Mouse (Mus musculus): ENCODE data around the gene Tube1.

GRCm38 (mm10) chr10:39171134-39171533, 37.4 kb downstream of the Tube1 start:
- TF ChIP-seq POLR2A (IDR thresholded peaks at IDR 0.05; ENCODE audit: low read depth, low read length) (no peak), CTCF (conservative IDR thresholded peaks at IDR 0.05; ENCODE audit: insufficient read depth, insufficient read length, low read depth, low read length) (peak; percentile 96)

Data from kidney, adult 2 months (tissue).